Mouse (Mus musculus): ENCODE data around the gene Ttll3.

DNA sequence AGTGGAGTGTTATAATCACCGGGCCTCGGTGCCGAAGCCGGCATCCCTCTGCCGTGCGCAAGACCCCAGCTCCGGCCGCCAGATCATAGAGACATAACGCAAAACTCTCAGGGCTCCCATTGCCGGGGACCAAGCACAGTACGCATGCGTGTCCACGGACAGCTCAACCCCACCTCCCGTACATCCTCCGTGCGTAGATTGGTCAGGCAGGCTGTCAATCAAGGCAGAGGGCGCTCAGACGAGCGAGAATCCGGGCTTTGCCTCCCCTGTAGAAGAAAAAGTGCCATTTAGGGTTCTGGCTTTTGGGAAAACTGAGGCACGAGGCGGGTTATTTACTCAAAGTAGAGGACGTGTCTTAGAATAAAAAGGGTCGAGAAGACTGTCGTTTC is 30.1 kb downstream of the Ttll3 start, which contains the start of gene Rpusd3:
- TF ChIP-seq POLR2A (IDR thresholded peaks at IDR 0.05; ENCODE audit: low read depth, low read length) (peak; percentile 77), EP300 (IDR thresholded peaks at IDR 0.05; ENCODE audit: low read length) (no peak), CTCF (conservative IDR thresholded peaks at IDR 0.05 in 1 of 2, IDR thresholded peaks at IDR 0.05 in 1 of 2; ENCODE audit: low read depth in 2 of 2, low read length in 2 of 2) (no peak), NRF1 (IDR thresholded peaks at IDR 0.05; ENCODE audit: low read depth, low read length) (peak; percentile 98), TCF12 (IDR thresholded peaks at IDR 0.05; ENCODE audit: low read depth, low read length) (0 out of 2 replicates have a peak, but pooled peaks have one; percentile 40), MAX (IDR thresholded peaks at IDR 0.05; ENCODE audit: low read length) (0 out of 2 replicates have a peak, but pooled peaks have one; percentile 9), GABPA (IDR thresholded peaks at IDR 0.05; ENCODE audit: insufficient replicate concordance, low read depth, low read length) (no peak), ETS1 (conservative IDR thresholded peaks at IDR 0.05; ENCODE audit: low read depth, low read length) (no peak), E2F4 (IDR thresholded peaks at IDR 0.05; ENCODE audit: insufficient replicate concordance, low read depth, low read length) (0 out of 2 replicates have a peak, but pooled peaks have one; percentile 32)

All from CH12.LX (cell line).